Mouse (Mus musculus) ES-Bruce4 (cell line): ENCODE data around the gene Pak1.

Experiments
- CTCF ChIP-seq: IDR thresholded peaks from one replicate; pipeline ENCODE4 v1.8.1; 2011; ENCODE audit warnings: low read depth, low read length
- POLR2A ChIP-seq: IDR thresholded peaks from one replicate; pipeline ENCODE4 v1.8.1; 2011; ENCODE audit warnings: low read length; ENCODE audit not compliant: insufficient read depth

DNA sequence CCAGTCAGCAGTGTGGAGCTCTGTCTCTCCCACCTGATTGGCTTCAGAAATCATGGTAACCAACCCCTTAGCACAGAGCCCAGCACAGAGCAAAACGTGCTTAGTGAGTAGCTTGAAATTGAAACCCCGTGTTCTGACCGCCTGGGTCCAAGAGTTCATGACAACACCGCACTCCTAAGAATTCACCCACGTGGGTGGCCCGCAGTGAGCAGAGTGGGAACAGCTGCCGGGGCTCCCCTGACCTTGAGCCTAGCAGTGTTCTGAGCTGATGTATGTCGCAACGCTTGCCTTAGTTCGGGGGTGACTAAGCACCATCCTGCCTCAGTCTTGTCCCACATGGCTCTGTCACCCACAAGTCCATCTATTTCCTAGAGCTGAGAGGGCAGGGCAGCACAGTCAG is 47.4 kb upstream of the Pak1 start:
- TF ChIP-seq CTCF, result no peak
- TF ChIP-seq POLR2A, result no peak
